Mouse (Mus musculus): ENCODE measurements around the gene Tcf7.

DNA sequence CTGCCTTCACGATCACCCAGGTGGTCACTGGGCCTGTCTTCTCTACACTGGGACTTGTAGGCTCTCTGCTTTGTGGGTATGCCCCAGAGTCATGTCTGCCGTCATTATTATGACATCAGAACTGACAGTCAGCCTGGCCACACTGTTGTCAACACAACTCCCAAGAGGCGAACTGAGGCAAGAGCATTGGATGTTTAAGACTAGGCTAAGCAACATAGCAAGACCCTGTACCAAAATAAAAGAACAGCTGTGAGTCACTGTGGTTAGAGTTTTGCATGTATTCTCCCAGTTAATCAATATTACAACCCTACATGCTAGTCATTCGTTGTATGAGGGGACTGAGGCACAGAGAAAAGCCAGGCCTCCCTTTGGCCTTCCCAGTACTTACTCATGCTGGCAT lies 37.7 kb upstream of the Tcf7 start:
- TF ChIP-seq CTCF (IDR thresholded peaks at IDR 0.05; ENCODE audit: borderline replicate concordance, insufficient read depth, low read depth, low read length) (no peak), POLR2A (IDR thresholded peaks at IDR 0.05; ENCODE audit: borderline replicate concordance, insufficient read depth, low read length) (no peak)

All from cerebellum, adult 2 months (tissue).